Mouse (Mus musculus) hindbrain, embryonic 14.5 days (tissue): ENCODE measurements around the gene Tmem40. TPM values are rescaled to one million over a fixed set of nuclear protein-coding genes. Genes with fewer than 3 reads are reported as not detected.

ENCODE experiments used
- ATAC-seq: fragments of 200-750 bp; cut with Nextera tagmentation; 2 replicates; pipeline ENCODE4 v1.8.0; 2017; ENCODE audit warnings: moderate number of reproducible peaks, mild to moderate bottlenecking, moderate TSS enrichment, moderate library complexity; ENCODE audit not compliant: low FRiP score
- DNase-seq: peaks from one replicate; pipeline ENCODE4 v3.0.0-alpha.2; 2015; ENCODE audit warnings: low spot score
- H3K27ac ChIP-seq: fragments of 300-500 bp; sonication (generic); 2 replicates; pipeline ENCODE4 v1.5.1; 2014; ENCODE audit warnings: mild to moderate bottlenecking, moderate library complexity
- H3K27me3 ChIP-seq: fragments of 300-500 bp; sonication (generic); 2 replicates; pipeline ENCODE4 v1.6.1; 2014; ENCODE audit warnings: mild to moderate bottlenecking, low read length, mixed read lengths; ENCODE audit not compliant: control insufficient read depth, insufficient read depth
- H3K36me3 ChIP-seq: fragments of 300-500 bp; sonication (generic); replicated peaks from 2 replicates; pipeline ENCODE4 v1.6.1; 2014; ENCODE audit not compliant: control insufficient read depth, insufficient read depth
- H3K4me1 ChIP-seq: fragments of 300-500 bp; sonication (generic); replicated peaks from 2 replicates; pipeline ENCODE4 v1.6.1; 2014; ENCODE audit warnings: antibody characterized with exemption, low read length, mixed read lengths; ENCODE audit not compliant: control insufficient read depth, insufficient read depth
- H3K4me2 ChIP-seq: fragments of 300-500 bp; sonication (generic); replicated peaks from 2 replicates; pipeline ENCODE4 v1.6.1; 2014; ENCODE audit warnings: mild to moderate bottlenecking, moderate library complexity
- H3K4me3 ChIP-seq: fragments of 300-500 bp; sonication (generic); replicated peaks from 2 replicates; pipeline ENCODE4 v1.5.1; 2014; ENCODE audit warnings: mild to moderate bottlenecking, low read length
- H3K9ac ChIP-seq: fragments of 300-500 bp; sonication (generic); 2 replicates; pipeline ENCODE4 v1.6.1; 2014
- H3K9me3 ChIP-seq: fragments of 300-500 bp; sonication (generic); 2 replicates; pipeline ENCODE4 v1.6.1; 2016; ENCODE audit warnings: low read length; ENCODE audit not compliant: control insufficient read depth
- WGBS: fragments of 180-500 bp; shearing (Covaris S2); extraction: QIAGEN DNeasy Blood & Tissue Kit; methylation state at CpG from one replicate; pipeline ENCODE4 v1.1.7; 2014; 5-methylcytosine and 5-hydroxymethylcytosine counted together
- polyA plus RNA-seq: library from polyadenylated mRNA; unstranded; fragments of >200 nt; fragmentation: Nextera tagmentation; extraction: Ambion mirVana; gene quantifications from 2 replicates; pipeline ENCODE4 v1.2.1, GENCODE M21; 2014

The Tmem40 gene
- 1.4 and 1.8 TPM in 2 replicates for polyA plus RNA-seq

DNA sequence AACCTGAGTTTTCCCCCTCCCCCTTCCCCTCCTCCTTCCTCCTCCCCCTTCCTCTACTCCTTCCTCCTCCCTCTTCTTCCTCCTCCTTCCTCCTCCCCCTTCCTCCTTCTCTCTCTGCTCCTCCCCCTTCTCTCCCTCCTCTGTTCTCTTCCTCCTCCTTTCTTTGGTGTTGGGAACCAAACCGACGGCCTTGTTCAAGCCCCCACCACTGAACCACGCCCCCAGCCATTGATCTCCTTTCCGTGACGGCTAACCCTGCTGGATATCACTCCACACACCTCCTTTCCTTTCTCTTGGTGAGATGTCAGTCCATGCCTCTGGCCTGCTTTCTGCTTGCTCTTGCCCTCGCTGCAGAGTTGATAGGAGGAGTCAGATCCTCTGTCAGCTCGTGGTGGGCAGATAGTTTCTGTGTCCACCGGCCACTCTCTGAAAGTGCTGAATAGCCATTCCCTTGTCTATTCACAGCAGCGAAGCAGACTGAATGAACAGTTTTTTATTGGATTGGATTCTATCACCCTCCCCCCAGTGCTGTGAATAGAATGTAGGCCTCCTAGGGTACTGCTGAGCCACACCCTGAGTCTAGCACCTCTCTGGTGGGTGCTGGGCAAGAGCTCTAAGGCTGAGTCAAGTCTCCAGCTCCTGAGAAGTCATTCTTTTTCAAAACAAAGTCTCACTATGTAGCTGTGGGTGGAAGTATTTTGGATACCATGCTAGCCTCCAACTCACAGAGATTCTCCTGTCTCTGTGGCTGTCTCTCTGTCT, at the start of gene Tmem40:
Gene Tmem40 (minus strand): TSS at position 416 of the 762 bp plus-strand sequence.
- Histone ChIP-seq H3K27ac (peak within 1 kb of the TSS; percentile 54), H3K9ac (no peak within 1 kb of the TSS)

DNA sequence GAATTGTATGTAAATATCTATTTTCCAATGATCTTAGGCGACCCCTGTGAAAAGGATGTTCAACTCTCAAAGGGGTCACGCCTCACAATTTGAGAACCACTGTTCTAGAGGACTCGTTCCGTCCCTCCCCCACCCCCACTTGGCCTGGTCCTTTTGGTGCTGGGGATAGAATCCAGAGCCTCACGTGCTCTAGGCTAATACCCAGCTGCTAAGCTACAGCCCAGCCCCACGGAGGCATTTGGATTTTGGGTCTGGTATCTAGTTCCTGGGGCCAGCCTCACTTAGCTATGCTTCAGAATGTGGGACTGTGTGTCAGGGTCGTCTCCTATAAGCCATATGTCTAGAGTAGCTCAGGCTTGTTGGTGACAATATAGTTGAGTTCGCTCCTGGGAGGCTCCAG, 49.4 kb upstream of the Tmem40 start:
- H3K4me2 ChIP-seq, result no peak overlapping the region
- H3K4me1 ChIP-seq, result peaks cover 11% of the 10 kb centered on the region
- DNase-seq, result no peak
- H3K27me3 ChIP-seq, result no peaks in the 10 kb centered on the region
- H3K9me3 ChIP-seq, result no peaks in the 10 kb centered on the region
- no peak overlapping the region for H3K27ac ChIP-seq
- no peak for ATAC-seq
- H3K9ac ChIP-seq, result no peak overlapping the region
- H3K36me3 ChIP-seq, result peaks cover 7% of the 10 kb centered on the region
- H3K4me3 ChIP-seq, result no peak overlapping the region
- WGBS, result 75% methylated on average over 8 of the region's 8 CpGs

More for the DNA sequence above, at the start of gene Tmem40:
- DNase-seq (no peak), ATAC-seq (no peak)
- Histone ChIP-seq H3K9me3 (no peaks in the 10 kb centered on the region), H3K4me2 (peak within 1 kb of the TSS; percentile 19; the same call in 1 of the 2 replicates), H3K36me3 (no peaks in the 10 kb centered on the region), H3K4me3 (no peak within 1 kb of the TSS), H3K27me3 (no peaks in the 10 kb centered on the region), H3K4me1 (no peaks in the 10 kb centered on the region)
- under 1% methylated on average over 9 of the region's 9 CpGs for WGBS

DNA sequence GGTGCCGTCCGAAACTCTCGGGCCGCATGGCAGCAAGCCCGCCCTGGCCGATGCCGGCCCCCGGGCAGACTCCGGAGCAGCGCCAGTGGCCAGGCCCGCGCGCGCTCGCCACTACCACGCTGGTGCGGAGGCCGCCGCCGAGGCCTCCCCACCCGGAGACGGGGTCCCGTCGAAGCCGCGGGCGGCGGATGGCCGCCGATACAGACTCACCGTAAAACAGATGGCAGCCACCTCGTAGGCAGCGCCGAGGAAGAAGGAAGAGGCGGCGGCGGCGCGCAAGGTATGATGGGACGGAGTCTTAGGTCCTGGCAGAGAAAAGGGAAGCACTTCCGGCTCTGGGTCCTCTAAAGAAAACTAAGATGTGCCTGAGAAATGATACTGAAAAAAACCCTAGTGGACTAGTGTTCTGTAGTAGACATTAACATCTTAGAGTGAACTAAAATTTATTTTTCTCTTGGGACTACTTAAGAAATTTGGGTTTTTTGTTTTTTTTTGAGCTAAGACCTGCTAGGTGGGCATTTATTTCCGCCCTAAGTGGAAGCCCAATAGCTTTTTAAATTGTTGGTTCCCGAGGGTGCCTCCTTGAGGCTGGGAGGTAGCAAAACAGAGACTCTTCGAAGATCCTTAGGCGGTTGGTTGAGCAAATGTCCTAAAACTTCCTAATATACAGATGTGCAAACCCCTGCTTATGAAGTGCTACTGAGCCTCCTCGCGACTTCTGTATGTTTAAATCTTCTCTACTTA, 46.5 kb upstream of the Tmem40 start, which contains the start of gene Rpl32:
Gene Rpl32 (minus strand): TSS at position 260 of the 744 bp plus-strand sequence.
- H3K4me2 ChIP-seq, result peak within 1 kb of the TSS; percentile 84
- H3K36me3 ChIP-seq, result peaks cover 37% of the 10 kb centered on the region
- WGBS, result 1% methylated on average over 47 of the region's 47 CpGs
- no peaks in the 10 kb centered on the region for H3K27me3 ChIP-seq
- DNase-seq, result peak; percentile 92
- H3K4me3 ChIP-seq, result peak within 1 kb of the TSS; percentile 94
- H3K9me3 ChIP-seq, result no peaks in the 10 kb centered on the region
- H3K9ac ChIP-seq, result peak within 1 kb of the TSS; percentile 99
- ATAC-seq, result peak; percentile 86
- peaks cover 21% of the 10 kb centered on the region for H3K4me1 ChIP-seq
- H3K27ac ChIP-seq, result peak within 1 kb of the TSS; percentile 94

DNA sequence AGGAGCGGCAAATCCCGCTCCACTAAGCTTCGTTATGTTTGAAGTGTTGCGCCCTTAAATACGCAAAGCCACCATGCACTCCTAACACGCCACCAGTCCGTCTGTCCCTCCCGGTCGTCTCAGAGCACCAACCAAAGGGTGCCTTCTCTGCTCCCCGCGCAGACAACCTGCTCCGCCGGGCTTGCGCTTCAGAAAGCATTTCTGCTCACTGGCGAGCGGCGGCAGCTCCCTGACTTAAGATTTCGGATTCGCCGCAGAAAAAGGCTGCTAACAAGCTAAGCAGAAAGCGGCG, 45.9 kb upstream of the Tmem40 start:
- H3K9ac ChIP-seq, result peak overlapping the region; percentile 99
- peak overlapping the region; percentile 94 for H3K27ac ChIP-seq
- no peaks in the 10 kb centered on the region for H3K27me3 ChIP-seq
- peaks cover 42% of the 10 kb centered on the region for H3K36me3 ChIP-seq
- no peak for DNase-seq
- H3K4me1 ChIP-seq, result peaks cover 21% of the 10 kb centered on the region
- ATAC-seq, result no peak
- peak overlapping the region; percentile 94 for H3K4me3 ChIP-seq
- H3K9me3 ChIP-seq, result no peaks in the 10 kb centered on the region
- WGBS, result under 1% methylated on average over 22 of the region's 22 CpGs
- H3K4me2 ChIP-seq, result peak overlapping the region; percentile 84

DNA sequence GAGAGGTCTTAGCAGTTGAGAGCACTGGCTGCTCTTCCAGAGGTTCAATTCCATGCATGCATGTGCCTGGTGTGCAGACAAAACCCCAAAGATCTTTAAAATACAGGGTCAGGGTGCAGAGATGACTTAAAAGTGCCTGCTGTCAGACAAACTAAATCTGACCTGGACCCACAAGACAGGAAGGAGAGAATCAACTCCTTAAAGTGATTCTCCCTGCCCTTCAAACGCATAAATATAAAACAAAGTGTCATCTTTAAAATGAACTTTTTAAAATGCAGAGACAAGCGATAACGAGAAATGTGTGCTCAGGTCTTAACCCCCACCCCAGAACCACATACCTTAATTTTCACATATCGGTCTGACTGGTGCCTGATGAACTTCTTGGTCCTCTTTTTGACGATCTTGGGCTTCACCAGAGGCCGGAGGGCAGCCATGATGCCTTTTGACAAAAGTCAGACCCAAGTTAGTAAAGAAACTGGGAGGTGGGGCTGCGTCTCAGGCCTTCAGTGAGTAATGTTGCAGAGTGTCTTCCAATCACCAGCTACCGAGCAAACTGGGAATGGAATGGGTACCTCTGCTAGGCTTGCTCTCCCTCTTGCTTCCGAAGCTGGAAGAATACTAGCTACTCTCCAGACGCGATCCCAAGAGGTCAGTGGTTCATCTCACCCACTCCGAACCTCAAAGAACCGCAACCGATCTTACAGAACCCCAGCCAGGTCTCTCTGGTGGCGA, 45.4 kb upstream of the Tmem40 start:
- H3K9me3 ChIP-seq, result no peaks in the 10 kb centered on the region
- peaks cover 47% of the 10 kb centered on the region for H3K36me3 ChIP-seq
- peaks cover 21% of the 10 kb centered on the region for H3K4me1 ChIP-seq
- peak overlapping the region; percentile 99 for H3K9ac ChIP-seq
- WGBS, result 4% methylated on average over 15 of the region's 15 CpGs
- DNase-seq, result no peak
- no peak for ATAC-seq
- peak overlapping the region; percentile 94 for H3K4me3 ChIP-seq
- no peaks in the 10 kb centered on the region for H3K27me3 ChIP-seq
- peak overlapping the region; percentile 94 for H3K27ac ChIP-seq
- peak overlapping the region; percentile 84 for H3K4me2 ChIP-seq

DNA sequence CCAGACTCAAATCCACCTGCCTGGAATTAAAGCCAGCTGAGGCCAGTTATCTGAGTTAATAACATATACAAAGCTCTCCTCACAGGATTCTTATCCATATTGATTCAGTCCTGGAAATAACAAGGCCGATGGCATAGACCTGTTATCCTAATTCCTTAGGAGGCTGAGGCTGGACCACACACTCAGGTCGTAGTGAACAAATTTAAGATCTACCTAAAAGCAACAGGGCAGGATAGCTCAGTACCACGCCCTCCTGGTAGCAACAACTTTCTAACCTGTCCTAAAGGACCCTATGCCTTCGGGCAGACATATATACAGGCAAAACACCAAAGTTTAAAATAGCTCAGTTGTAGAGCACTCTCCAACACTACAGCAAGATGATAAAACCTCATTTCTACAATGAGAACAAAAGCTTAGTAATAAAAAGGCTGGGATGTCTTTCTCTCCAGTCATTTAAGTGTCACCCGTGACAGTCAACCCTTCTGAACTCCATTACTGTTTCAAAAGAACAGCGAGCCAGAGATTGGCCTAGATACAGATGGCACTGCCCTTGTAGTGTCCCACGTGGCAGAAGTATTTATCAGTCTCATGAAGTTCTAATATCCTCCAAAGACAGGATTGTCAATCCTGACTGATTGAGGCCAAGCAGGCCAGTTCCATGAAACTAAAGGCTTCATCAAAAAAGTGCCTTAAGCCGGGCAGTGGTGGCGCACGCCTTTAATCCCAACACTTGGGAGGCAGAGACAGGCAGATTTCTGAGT, 42.4 kb upstream of the Tmem40 start:
- Histone ChIP-seq H3K27ac (no peak overlapping the region), H3K9ac (no peak overlapping the region), H3K9me3 (no peaks in the 10 kb centered on the region), H3K27me3 (no peaks in the 10 kb centered on the region), H3K36me3 (peaks cover 77% of the 10 kb centered on the region), H3K4me1 (peaks cover 21% of the 10 kb centered on the region), H3K4me3 (no peak overlapping the region), H3K4me2 (no peak overlapping the region)
- DNase-seq (no peak), ATAC-seq (no peak)
- WGBS, result 71% methylated on average over 10 of the region's 10 CpGs

DNA sequence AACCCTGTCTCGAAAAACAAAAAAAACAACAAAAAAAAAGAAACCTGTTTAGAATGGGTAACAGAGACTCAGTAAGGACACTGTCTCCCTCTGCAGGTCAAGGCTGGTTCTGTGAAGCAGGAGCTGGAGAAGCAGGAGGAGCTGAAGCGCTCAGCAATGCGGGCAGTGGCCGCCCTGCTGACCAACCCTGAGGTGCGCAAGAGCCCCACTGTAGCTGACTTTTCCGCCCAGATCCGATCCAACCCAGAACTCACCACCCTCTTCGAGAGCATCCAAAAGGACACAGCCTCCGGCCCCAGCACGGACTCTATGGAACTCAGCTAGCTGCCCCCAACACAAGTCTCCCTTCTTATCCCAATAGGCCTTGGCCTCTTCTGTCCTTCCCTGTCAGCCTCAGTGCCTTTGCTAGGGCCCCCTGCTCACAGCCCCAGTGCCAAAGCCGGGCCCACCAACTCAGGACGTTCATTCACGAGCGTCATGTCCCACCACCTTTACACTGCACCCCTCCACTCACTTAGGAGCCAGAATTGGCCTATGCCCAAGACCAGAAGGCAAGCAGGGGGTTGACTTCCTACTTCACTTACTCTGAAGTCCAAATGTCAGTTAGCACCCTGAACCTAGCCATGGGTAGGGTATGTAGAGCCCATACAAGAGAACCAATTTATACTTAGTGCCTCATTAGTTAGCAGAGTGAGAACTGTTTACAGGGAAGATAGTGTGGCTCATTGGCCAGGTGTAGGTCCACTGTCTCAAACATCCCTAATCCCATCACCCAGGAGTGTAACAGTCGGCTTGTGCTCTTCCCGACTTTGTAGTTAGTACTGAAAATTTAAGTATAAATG, 41.6 kb upstream of the Tmem40 start:
- 45% methylated on average over 16 of the region's 16 CpGs for WGBS
- Histone ChIP-seq H3K9ac (no peak overlapping the region), H3K4me1 (peaks cover 21% of the 10 kb centered on the region), H3K27ac (no peak overlapping the region), H3K9me3 (no peaks in the 10 kb centered on the region), H3K4me3 (no peak overlapping the region), H3K4me2 (no peak overlapping the region), H3K36me3 (peaks cover 86% of the 10 kb centered on the region), H3K27me3 (no peaks in the 10 kb centered on the region)
- ATAC-seq (no peak; the same call in 1 of the 2 replicates), DNase-seq (peak; percentile 69)

DNA sequence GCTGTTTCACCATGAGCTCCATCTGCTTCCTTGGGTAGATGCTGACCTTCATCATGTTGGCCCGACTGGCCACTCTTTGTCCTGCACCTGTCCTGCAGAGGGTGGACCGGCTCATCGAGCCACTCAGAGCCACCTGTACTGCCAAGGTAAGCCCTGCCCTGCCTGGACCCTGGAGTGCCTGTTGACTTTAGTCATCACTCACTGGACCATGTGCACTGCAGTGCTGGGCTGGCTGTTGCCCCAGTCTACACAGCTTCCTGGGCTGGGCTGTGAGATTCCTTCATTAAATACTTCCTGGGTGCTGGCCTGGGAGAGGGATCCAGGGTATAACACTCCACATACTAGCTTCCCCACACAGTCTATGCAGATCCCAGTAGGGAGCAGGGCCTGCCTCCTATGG, 39.6 kb upstream of the Tmem40 start:
- Histone ChIP-seq H3K27me3 (no peaks in the 10 kb centered on the region), H3K4me1 (peaks cover 13% of the 10 kb centered on the region), H3K9ac (no peak overlapping the region), H3K9me3 (no peaks in the 10 kb centered on the region), H3K4me2 (no peak overlapping the region), H3K4me3 (no peak overlapping the region), H3K36me3 (peaks cover 100% of the 10 kb centered on the region), H3K27ac (no peak overlapping the region)
- 93% methylated on average over 3 of the region's 3 CpGs for WGBS
- DNase-seq (no peak), ATAC-seq (no peak)
